Mouse (Mus musculus) ovary, postnatal 10 days (tissue): ENCODE data around the gene Utrn.

ENCODE experiments used
- DNase-seq: peaks from one replicate; pipeline ENCODE4 v3.0.0; 2022; ENCODE audit warnings: low spot score

Gene Utrn

GRCm38 (mm10) chr10:12426866-12427265 is 442.3 kb downstream of the Utrn start:
- no peak for DNase-seq

GRCm38 (mm10) chr10:12424944-12425343 is 444.2 kb downstream of the Utrn start:
- DNase-seq, result no peak

GRCm38 (mm10) chr10:12423994-12424725 is 445.0 kb downstream of the Utrn start:
- no peak for DNase-seq

DNA sequence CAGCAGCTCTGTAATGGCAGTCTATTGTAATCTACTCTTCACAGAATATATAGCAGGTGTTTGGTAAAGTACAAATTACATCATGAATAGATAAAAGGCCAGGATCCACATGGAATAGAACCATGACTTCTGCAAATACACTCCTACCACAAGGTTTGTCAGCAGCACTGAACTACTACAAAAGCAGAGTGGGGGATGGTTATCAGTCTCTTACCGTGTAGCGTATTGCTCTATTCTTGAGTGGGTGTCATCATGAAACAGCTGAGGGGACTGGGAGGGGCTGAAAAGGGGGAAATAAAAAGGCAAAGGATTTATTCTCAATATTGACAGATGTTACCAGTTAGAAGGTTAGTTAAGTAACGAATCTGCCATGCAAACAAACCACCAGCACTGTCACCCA is 454.2 kb downstream of the Utrn start:
- DNase-seq, result no peak

DNA sequence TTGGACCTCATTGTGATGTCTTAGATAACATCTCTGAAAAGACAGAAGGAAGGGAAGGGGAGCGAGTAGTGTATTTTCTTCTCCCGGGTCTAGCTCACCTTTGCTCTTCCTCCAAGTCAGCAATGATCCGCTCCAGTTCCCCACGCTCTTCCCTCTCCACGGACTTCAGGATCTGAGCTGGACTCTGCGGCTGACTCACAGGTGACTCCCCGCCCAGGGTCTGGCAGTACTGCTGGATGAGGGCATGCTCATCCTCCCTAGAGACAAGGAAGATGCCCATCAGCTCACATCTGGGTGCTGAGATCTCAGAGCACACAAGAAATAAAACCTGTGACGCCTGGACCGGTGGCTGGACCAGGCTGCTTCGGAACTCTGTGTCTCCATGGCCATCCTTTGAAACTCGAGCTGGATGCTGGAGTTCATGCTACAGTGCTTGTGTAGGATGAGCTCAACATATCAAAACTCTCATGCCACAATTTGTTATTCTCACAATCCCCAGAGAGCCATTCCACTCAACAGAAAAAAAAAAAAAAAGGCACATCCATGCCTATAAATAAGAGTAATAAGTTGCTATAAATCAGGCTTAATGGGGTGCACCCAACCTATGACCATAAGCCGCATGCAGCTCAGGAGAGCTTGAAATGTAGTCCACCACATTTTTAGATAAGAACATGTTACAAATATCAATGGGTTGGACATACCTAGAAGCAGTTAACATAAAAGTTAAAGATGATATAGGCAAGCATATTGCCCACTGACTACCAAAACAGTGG is 462.6 kb downstream of the Utrn start:
- no peak for DNase-seq

- DNase-seq, result no peak
Observed at GRCm38 (mm10) chr10:12399450-12399849, 469.7 kb downstream of the Utrn start.

DNA sequence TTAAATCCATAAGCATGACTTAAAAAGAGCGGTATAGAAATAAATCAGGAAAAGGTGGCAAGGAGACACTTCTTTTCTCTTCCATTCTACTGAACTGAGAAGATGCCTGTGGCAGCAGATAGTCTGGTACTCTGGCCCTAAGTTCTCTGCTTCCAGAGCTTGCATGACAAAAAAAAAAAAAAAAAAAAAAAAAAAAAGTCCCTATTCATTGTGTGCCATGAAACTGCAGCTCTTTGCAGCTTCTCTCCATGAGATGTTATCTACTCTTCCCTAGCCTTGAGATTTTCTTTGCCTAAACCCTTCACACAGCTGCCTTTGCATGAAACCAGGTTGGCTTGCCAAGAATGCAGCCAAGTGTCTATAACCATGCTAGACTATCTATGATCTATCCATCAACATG is 489.0 kb downstream of the Utrn start:
- no peak for DNase-seq

DNA sequence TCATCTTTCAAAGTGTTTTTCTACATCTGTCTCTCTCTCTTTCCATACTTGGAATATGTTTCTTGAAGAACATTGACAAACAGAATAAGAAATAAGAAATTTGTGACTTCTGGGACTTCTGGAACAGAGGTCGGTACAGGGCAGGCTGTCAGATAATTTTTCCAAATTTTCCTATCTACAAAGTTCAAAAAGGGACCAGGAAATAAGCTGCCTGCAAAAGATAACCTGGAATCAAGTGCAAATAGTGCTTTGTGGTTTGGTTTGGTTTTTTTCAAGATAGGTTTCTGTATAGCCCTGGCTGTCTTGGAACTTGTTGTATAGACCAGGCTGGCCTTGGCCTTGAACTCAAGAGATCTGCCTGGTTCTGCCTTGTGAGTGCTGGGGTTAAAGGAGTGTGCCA is 490.0 kb downstream of the Utrn start:
- DNase-seq, result no peak

GRCm38 (mm10) chr10:12377727-12378126 is 491.4 kb downstream of the Utrn start:
- DNase-seq, result no peak

- DNase-seq, result no peak
Observed at GRCm38 (mm10) chr10:12376015-12376414, 493.1 kb downstream of the Utrn start.

GRCm38 (mm10) chr10:12374741-12375140 is 494.4 kb downstream of the Utrn start:
- no peak for DNase-seq

DNA sequence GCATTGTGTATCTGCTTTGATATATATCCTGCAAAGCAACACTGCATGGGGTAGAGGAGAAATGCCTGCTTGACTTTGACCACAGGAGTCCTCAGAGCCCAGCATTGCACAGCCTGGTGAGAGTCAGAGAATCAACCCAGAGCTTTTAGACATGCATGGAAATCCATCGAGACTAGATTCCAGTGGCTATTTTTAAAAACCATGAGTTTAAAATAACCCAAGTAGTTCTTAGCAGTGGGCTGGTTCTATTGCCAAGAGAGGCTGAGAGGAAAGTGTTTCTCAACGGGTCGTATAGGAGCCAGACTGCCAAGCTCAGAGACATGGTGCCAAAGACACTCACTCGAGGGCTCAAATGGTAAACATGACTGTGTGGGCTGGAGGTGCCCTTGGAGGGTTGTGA is 514.6 kb downstream of the Utrn start:
- DNase-seq, result no peak

GRCm38 (mm10) chr10:12354106-12354505 is 515.1 kb downstream of the Utrn start:
- DNase-seq, result no peak

- DNase-seq, result no peak
Observed at GRCm38 (mm10) chr10:12339704-12340558, 529.2 kb downstream of the Utrn start.

DNA sequence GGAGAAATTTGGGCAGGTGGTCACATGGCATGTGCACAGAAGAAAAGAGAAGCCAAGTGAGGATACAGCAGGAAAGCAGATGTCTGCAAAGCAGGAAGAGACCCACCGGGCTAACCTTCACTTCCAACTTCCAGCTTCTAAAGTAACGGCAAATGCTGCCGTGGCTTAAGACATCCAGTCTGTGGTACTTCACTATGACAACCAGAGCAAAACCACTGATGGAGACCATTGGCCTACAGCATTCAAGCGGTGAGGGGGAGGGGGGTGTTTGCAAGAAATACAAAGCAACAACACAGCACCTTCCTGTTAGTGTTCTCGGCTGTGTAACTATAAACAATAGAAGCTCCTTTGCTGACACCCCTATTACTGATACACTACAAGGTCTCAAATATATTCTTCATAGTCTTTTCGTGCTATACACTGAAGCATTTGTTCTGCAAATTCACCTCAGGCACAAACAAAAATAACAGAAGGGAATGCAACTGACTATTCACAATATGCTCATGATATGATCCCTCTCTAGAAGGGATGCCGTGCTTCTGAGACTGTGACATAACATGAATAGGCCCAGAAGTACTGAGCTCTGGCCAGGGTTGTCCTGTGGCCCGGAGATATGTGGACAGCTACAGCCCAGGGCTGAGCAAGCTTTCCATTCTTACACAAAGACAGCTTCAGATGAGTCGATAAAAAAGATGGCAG is 530.0 kb downstream of the Utrn start:
- no peak for DNase-seq
